Mouse (Mus musculus) heart, adult 8-10 months (tissue): ENCODE measurements around the gene Col4a4. TPM values are rescaled to one million over a fixed set of nuclear protein-coding genes. Genes with fewer than 3 reads are reported as not detected.

ENCODE experiments used
- DNase-seq: peaks from one replicate; pipeline ENCODE4 v3.0.0; 2022; ENCODE audit warnings: low spot score
- total RNA-seq, 4 experiments: library from RNA; stranded (reverse); gene quantifications; 2 replicates each; pipeline ENCODE4 v1.2.4; 2022

The Col4a4 gene
- total RNA-seq, 4 experiments from 2014 or later: 2.5 to 4.7 (median 4.3) TPM

GRCm38 (mm10) chr1:82475821-82476220 is 110.8 kb downstream of the Col4a4 start:
- no peak for DNase-seq

- no peak for DNase-seq
These were observed 111.4 kb downstream of the Col4a4 start for GRCm38 (mm10) chr1:82475254-82475653.

- DNase-seq: peak; percentile 30
These were observed 112.1 kb downstream of the Col4a4 start for GRCm38 (mm10) chr1:82474461-82474961.

GRCm38 (mm10) chr1:82473467-82473866 is 113.2 kb downstream of the Col4a4 start:
- no peak for DNase-seq

- DNase-seq: no peak
These were observed 116.0 kb downstream of the Col4a4 start for GRCm38 (mm10) chr1:82470516-82471225.

GRCm38 (mm10) chr1:82468872-82469271 is 117.8 kb downstream of the Col4a4 start:
- DNase-seq: no peak

- no peak for DNase-seq
These were observed 121.3 kb downstream of the Col4a4 start for GRCm38 (mm10) chr1:82465321-82465853.

- DNase-seq: no peak
These were observed 125.6 kb downstream of the Col4a4 start for GRCm38 (mm10) chr1:82461041-82461440.

GRCm38 (mm10) chr1:82459926-82460325 is 126.7 kb downstream of the Col4a4 start:
- DNase-seq: no peak

- no peak for DNase-seq
These were observed 127.3 kb downstream of the Col4a4 start for GRCm38 (mm10) chr1:82459350-82459749.

- DNase-seq: no peak
These were observed 132.6 kb downstream of the Col4a4 start for GRCm38 (mm10) chr1:82454031-82454430.

GRCm38 (mm10) chr1:82451927-82452651 is 134.6 kb downstream of the Col4a4 start:
- no peak for DNase-seq

GRCm38 (mm10) chr1:82449851-82450250 is 136.8 kb downstream of the Col4a4 start:
- peak; percentile 26 for DNase-seq

- peak; percentile 65 for DNase-seq
These were observed 140.6 kb downstream of the Col4a4 start for GRCm38 (mm10) chr1:82446049-82446448.

GRCm38 (mm10) chr1:82443517-82443916 is 143.1 kb downstream of the Col4a4 start:
- no peak for DNase-seq

GRCm38 (mm10) chr1:82440123-82440522 is 146.5 kb downstream of the Col4a4 start:
- peak; percentile 50 for DNase-seq

- no peak for DNase-seq
These were observed 149.4 kb downstream of the Col4a4 start for GRCm38 (mm10) chr1:82437273-82437672.

- no peak for DNase-seq
These were observed 153.0 kb downstream of the Col4a4 start for GRCm38 (mm10) chr1:82433649-82434005.

GRCm38 (mm10) chr1:82432919-82433648 is 153.6 kb downstream of the Col4a4 start:
- peak; percentile 49 for DNase-seq

- DNase-seq: no peak
These were observed 157.6 kb downstream of the Col4a4 start for GRCm38 (mm10) chr1:82429061-82429460.

GRCm38 (mm10) chr1:82427729-82428128 is 158.9 kb downstream of the Col4a4 start:
- no peak for DNase-seq

GRCm38 (mm10) chr1:82415641-82416040 is 171.0 kb downstream of the Col4a4 start:
- no peak for DNase-seq
